Mouse (Mus musculus) leukemia stem cell, adult 10-12 weeks (primary cell): ENCODE results near the gene Gm8994. TPM values are rescaled to one million over a fixed set of nuclear protein-coding genes. Genes with fewer than 3 reads are reported as not detected.

Experiments used
- polyA plus RNA-seq: library from polyadenylated mRNA; stranded (reverse); fragments of >175 nt; gene quantifications from 2 replicates; pipeline ENCODE4 v1.2.3, GENCODE M21; 2012; ENCODE audit warnings: low replicate concordance

Gm8994 gene
- polyA plus RNA-seq = not detected in 2 replicates

GRCm38 (mm10) chr6:136327239-136327638, at the start of gene Gm8994:
Gene Gm8994, plus strand, starts transcription at chr6:136327539.

Other genes with a start within 250 kb of the Gm8994 start
- gene Grin2b, start 154.0 kb upstream of the Gm8994 start, polyA plus RNA-seq = 0.01 TPM in 1 of 2 replicates, not detected in the other
- gene E330021D16Rik, start 88.0 kb downstream of the Gm8994 start, polyA plus RNA-seq = not detected in 2 replicates
- gene Atf7ip, start 178.6 kb downstream of the Gm8994 start, polyA plus RNA-seq = 31.3 and 37.2 TPM in 2 replicates